Mouse (Mus musculus) megakaryocyte, embryonic 14.5 days (primary cell): Measurements from ENCODE around the gene Sema3e. TPM values are rescaled to one million over a fixed set of nuclear protein-coding genes. Genes with fewer than 3 reads are reported as not detected.

Experiments used
- H3K27me3 ChIP-seq: replicated peaks from 2 replicates; pipeline ENCODE3; 2012; ENCODE audit warnings: inconsistent platforms
- H3K36me3 ChIP-seq: replicated peaks from 2 replicates; pipeline ENCODE3; 2012; ENCODE audit warnings: low read length, inconsistent platforms, mixed read lengths
- H3K4me1 ChIP-seq: 2 replicates; pipeline ENCODE4 v1.6.1; 2012; ENCODE audit warnings: inconsistent platforms
- H3K4me3 ChIP-seq: replicated peaks from 2 replicates; pipeline ENCODE3; 2012; ENCODE audit warnings: moderate library complexity, mild to moderate bottlenecking, inconsistent platforms
- H3K9me3 ChIP-seq: 2 replicates; pipeline ENCODE4 v1.6.1; 2012; ENCODE audit warnings: inconsistent platforms
- FLI1 ChIP-seq: IDR thresholded peaks from 2 replicates; pipeline ENCODE4 v1.6.1; 2012; ENCODE audit warnings: low read length, inconsistent platforms, mixed read lengths
- GATA1 ChIP-seq: IDR thresholded peaks from 3 replicates; pipeline ENCODE4 v1.6.1; 2012; ENCODE audit warnings: mixed read lengths, low read length, inconsistent platforms, borderline replicate concordance
- polyA plus RNA-seq: library from polyadenylated mRNA; stranded (reverse); fragments of >175 nt; gene quantifications from 2 replicates; pipeline ENCODE4 v1.2.3, GENCODE M21; 2012; ENCODE audit warnings: low replicate concordance; ENCODE audit not compliant: insufficient read depth

Sema3e gene
- polyA plus RNA-seq, 1 experiment: 0.04 TPM

GRCm38 (mm10) chr5:14182156-14182555 is 157.1 kb downstream of the Sema3e start:
- Histone ChIP-seq H3K27me3 (no peaks in the 10 kb centered on the region), H3K9me3 (peaks cover 9% of the 10 kb centered on the region), H3K4me3 (no peak overlapping the region), H3K4me1 (no peaks in the 10 kb centered on the region), H3K36me3 (no peaks in the 10 kb centered on the region)
- TF ChIP-seq GATA1: no peak
- no peak for TF ChIP-seq FLI1

GRCm38 (mm10) chr5:14195172-14195819 is 170.2 kb downstream of the Sema3e start:
- TF ChIP-seq GATA1 (no peak), FLI1 (no peak)
- Histone ChIP-seq H3K4me3 (no peak overlapping the region), H3K9me3 (no peaks in the 10 kb centered on the region; the same call in 1 of the 2 replicates)

GRCm38 (mm10) chr5:14198344-14199040 is 173.4 kb downstream of the Sema3e start:
- TF ChIP-seq FLI1 (no peak), GATA1 (no peak)
- H3K36me3 ChIP-seq: no peaks in the 10 kb centered on the region
- no peaks in the 10 kb centered on the region for H3K27me3 ChIP-seq
- H3K9me3 ChIP-seq: no peaks in the 10 kb centered on the region; the same call in 1 of the 2 replicates
- no peaks in the 10 kb centered on the region for H3K4me1 ChIP-seq
- no peak overlapping the region for H3K4me3 ChIP-seq

More at GRCm38 (mm10) chr5:14195172-14195819, 170.2 kb downstream of the Sema3e start:
- Histone ChIP-seq H3K36me3 (no peaks in the 10 kb centered on the region), H3K27me3 (no peaks in the 10 kb centered on the region), H3K4me1 (no peaks in the 10 kb centered on the region)

- TF ChIP-seq FLI1 (no peak), GATA1 (no peak)
Observed at GRCm38 (mm10) chr5:14206794-14207193, 181.7 kb downstream of the Sema3e start.

GRCm38 (mm10) chr5:14209962-14210361 is 184.9 kb downstream of the Sema3e start:
- Histone ChIP-seq H3K9me3 (no peaks in the 10 kb centered on the region), H3K27me3 (no peaks in the 10 kb centered on the region), H3K4me1 (no peaks in the 10 kb centered on the region), H3K4me3 (no peak overlapping the region), H3K36me3 (no peaks in the 10 kb centered on the region)
- no peak for TF ChIP-seq FLI1
- no peak for TF ChIP-seq GATA1

More at GRCm38 (mm10) chr5:14206794-14207193, 181.7 kb downstream of the Sema3e start:
- Histone ChIP-seq H3K4me3 (no peak overlapping the region), H3K9me3 (no peaks in the 10 kb centered on the region), H3K27me3 (no peaks in the 10 kb centered on the region), H3K36me3 (no peaks in the 10 kb centered on the region), H3K4me1 (no peaks in the 10 kb centered on the region)

- TF ChIP-seq FLI1 (no peak), GATA1 (no peak)
- no peaks in the 10 kb centered on the region for H3K36me3 ChIP-seq
- no peaks in the 10 kb centered on the region for H3K9me3 ChIP-seq
- no peaks in the 10 kb centered on the region for H3K4me1 ChIP-seq
- H3K4me3 ChIP-seq: no peak overlapping the region
- no peaks in the 10 kb centered on the region for H3K27me3 ChIP-seq
Observed at GRCm38 (mm10) chr5:14216211-14216610, 191.1 kb downstream of the Sema3e start.

- Histone ChIP-seq H3K36me3 (no peaks in the 10 kb centered on the region), H3K9me3 (no peaks in the 10 kb centered on the region), H3K27me3 (no peaks in the 10 kb centered on the region), H3K4me1 (no peaks in the 10 kb centered on the region), H3K4me3 (no peak overlapping the region)
- TF ChIP-seq GATA1: no peak
Observed at GRCm38 (mm10) chr5:14218677-14219076, 193.6 kb downstream of the Sema3e start.

- Histone ChIP-seq H3K27me3 (no peaks in the 10 kb centered on the region), H3K36me3 (no peaks in the 10 kb centered on the region), H3K4me3 (no peak overlapping the region), H3K9me3 (peaks cover 4% of the 10 kb centered on the region; the same call in 1 of the 2 replicates), H3K4me1 (no peaks in the 10 kb centered on the region)
- no peak for TF ChIP-seq GATA1
- no peak for TF ChIP-seq FLI1
Observed at GRCm38 (mm10) chr5:14224509-14224908, 199.4 kb downstream of the Sema3e start.

GRCm38 (mm10) chr5:14231027-14231426 is 206.0 kb downstream of the Sema3e start:
- H3K27me3 ChIP-seq: no peaks in the 10 kb centered on the region
- no peaks in the 10 kb centered on the region for H3K9me3 ChIP-seq
- no peaks in the 10 kb centered on the region for H3K4me1 ChIP-seq
- H3K4me3 ChIP-seq: no peak overlapping the region
- TF ChIP-seq FLI1: no peak
- TF ChIP-seq GATA1: no peak
- H3K36me3 ChIP-seq: no peaks in the 10 kb centered on the region

GRCm38 (mm10) chr5:14252583-14252982 is 227.5 kb downstream of the Sema3e start:
- Histone ChIP-seq H3K27me3 (no peaks in the 10 kb centered on the region), H3K4me3 (no peak overlapping the region), H3K36me3 (no peaks in the 10 kb centered on the region), H3K4me1 (no peaks in the 10 kb centered on the region), H3K9me3 (no peaks in the 10 kb centered on the region)
- TF ChIP-seq GATA1 (no peak), FLI1 (no peak)

GRCm38 (mm10) chr5:14253328-14253727 is 228.3 kb downstream of the Sema3e start:
- Histone ChIP-seq H3K36me3 (no peaks in the 10 kb centered on the region), H3K9me3 (no peaks in the 10 kb centered on the region), H3K4me3 (no peak overlapping the region), H3K4me1 (no peaks in the 10 kb centered on the region), H3K27me3 (no peaks in the 10 kb centered on the region)
- TF ChIP-seq FLI1 (no peak), GATA1 (no peak)
